Mouse (Mus musculus) midbrain, embryonic 13.5 days (tissue): ENCODE data around the gene Kbtbd8. TPM values are rescaled to one million over a fixed set of nuclear protein-coding genes. Genes with fewer than 3 reads are reported as not detected.
A peak's percentile ranks its signal among the peaks of the same experiment; 100 is the strongest.

Source experiments
- ATAC-seq: fragments of 200-750 bp; cut with Nextera tagmentation; 2 replicates; pipeline ENCODE4 v1.8.0; 2017; ENCODE audit warnings: mild to moderate bottlenecking, moderate TSS enrichment, moderate library complexity
- H3K27ac ChIP-seq: fragments of 300-500 bp; sonication (generic); 2 replicates; pipeline ENCODE4 v1.5.1; 2015; ENCODE audit warnings: inconsistent platforms, mild to moderate bottlenecking, moderate library complexity
- H3K27me3 ChIP-seq: fragments of 300-500 bp; sonication (generic); 2 replicates; pipeline ENCODE4 v1.6.1; 2015; ENCODE audit warnings: mild to moderate bottlenecking, inconsistent platforms
- H3K36me3 ChIP-seq: fragments of 300-500 bp; sonication (generic); 2 replicates; pipeline ENCODE4 v1.6.1; 2015; ENCODE audit warnings: mild to moderate bottlenecking, inconsistent platforms
- H3K4me1 ChIP-seq: fragments of 300-500 bp; sonication (generic); replicated peaks from 2 replicates; pipeline ENCODE4 v1.6.1; 2015; ENCODE audit warnings: inconsistent platforms
- H3K4me2 ChIP-seq: fragments of 300-500 bp; sonication (generic); replicated peaks from 2 replicates; pipeline ENCODE4 v1.6.1; 2015; ENCODE audit warnings: moderate library complexity, mild to moderate bottlenecking, inconsistent platforms
- H3K4me3 ChIP-seq: fragments of 300-500 bp; sonication (generic); replicated peaks from 2 replicates; pipeline ENCODE4 v1.5.1; 2015; ENCODE audit warnings: mild to moderate bottlenecking, inconsistent platforms
- H3K9ac ChIP-seq: fragments of 300-500 bp; sonication (generic); replicated peaks from 2 replicates; pipeline ENCODE4 v1.6.1; 2015; ENCODE audit warnings: mild to moderate bottlenecking, inconsistent platforms
- H3K9me3 ChIP-seq: fragments of 300-500 bp; sonication (generic); 2 replicates; pipeline ENCODE4 v1.6.1; 2016; ENCODE audit warnings: mild to moderate bottlenecking, inconsistent platforms
- WGBS: fragments of 180-500 bp; shearing (Covaris S2); methylation state at CpG from one replicate; pipeline ENCODE4 v1.1.7; 2015; 5-methylcytosine and 5-hydroxymethylcytosine counted together
- polyA plus RNA-seq: library from polyadenylated mRNA; unstranded; fragments of >200 nt; fragmentation: Nextera tagmentation; extraction: Ambion mirVana; gene quantifications from 2 replicates; pipeline ENCODE4 v1.2.1, GENCODE M21; 2015

Kbtbd8 gene
- polyA plus RNA-seq: 4.9 TPM in 2 replicates

DNA sequence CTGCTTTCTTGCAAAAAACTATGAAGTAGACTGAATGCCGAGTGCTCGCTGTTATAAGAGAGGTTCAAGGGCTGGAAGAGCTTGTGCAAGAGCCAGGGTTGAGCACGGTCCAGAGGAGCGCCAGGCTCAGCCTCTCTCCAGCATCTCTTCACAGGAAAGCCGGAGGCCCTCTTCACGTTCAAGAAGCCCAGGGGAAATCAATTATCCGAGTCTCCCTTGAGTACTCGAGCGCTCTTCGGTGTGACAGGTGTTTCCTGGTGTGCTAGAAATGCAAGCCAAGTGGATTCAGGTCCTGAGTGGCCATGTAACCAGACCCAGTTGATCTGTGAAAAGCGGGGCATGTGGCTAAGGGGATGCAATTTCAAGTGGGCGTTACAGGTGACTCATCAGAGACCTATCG lies at the start of gene Kbtbd8:
TSS of gene Kbtbd8 (plus strand) at position 295 of the 400 bp plus-strand sequence.
- H3K27ac ChIP-seq: peak within 1 kb of the TSS; percentile 92
- H3K4me1 ChIP-seq: peaks cover 15% of the 10 kb centered on the region; the same call in 1 of the 2 replicates
- H3K4me2 ChIP-seq: peak within 1 kb of the TSS; percentile 78
- H3K4me3 ChIP-seq: peak within 1 kb of the TSS; percentile 83
- H3K9me3 ChIP-seq: no peaks in the 10 kb centered on the region
- peak; percentile 31; the same call in 1 of the 2 replicates for ATAC-seq
- H3K36me3 ChIP-seq: peaks cover 4% of the 10 kb centered on the region; the same call in 1 of the 2 replicates
- peak within 1 kb of the TSS; percentile 91 for H3K9ac ChIP-seq
- WGBS: 27% methylated on average over 13 of the region's 13 CpGs
- H3K27me3 ChIP-seq: peaks cover 10% of the 10 kb centered on the region; the same call in 1 of the 2 replicates

DNA sequence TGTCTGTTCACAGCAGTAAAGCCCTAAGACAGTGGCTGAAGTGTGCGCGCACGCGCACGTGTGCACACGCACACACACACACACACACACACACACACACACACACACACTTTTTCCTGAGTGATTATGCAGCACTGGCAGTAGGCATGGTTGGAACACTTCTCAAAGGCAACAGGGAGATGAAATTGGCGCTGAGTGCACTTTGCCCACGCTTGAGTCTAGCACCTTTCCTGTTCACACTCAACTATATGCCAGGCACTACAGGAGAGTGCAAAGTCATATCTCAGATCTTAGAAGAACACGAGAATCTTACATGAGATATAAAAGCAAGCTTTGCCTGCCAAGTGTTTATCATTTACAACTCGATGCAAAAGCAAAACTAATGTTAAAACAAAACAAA lies 47.3 kb upstream of the Kbtbd8 start:
- 94% methylated on average over 10 of the region's 10 CpGs for WGBS
- Histone ChIP-seq H3K36me3 (no peaks in the 10 kb centered on the region), H3K4me2 (no peak overlapping the region), H3K9ac (no peak overlapping the region), H3K4me3 (no peak overlapping the region), H3K4me1 (no peaks in the 10 kb centered on the region), H3K9me3 (0 out of 2 replicates have a peak, but pooled peaks cover 7% of the 10 kb centered on the region), H3K27ac (no peak overlapping the region), H3K27me3 (no peaks in the 10 kb centered on the region)
- no peak for ATAC-seq

GRCm38 (mm10) chr6:95085276-95085675 lies 31.8 kb upstream of the Kbtbd8 start:
- ATAC-seq: no peak
- 0 out of 2 replicates have a peak, but pooled peaks cover 1% of the 10 kb centered on the region for H3K27me3 ChIP-seq
- H3K9me3 ChIP-seq: no peaks in the 10 kb centered on the region
- H3K36me3 ChIP-seq: no peaks in the 10 kb centered on the region
- H3K4me2 ChIP-seq: no peak overlapping the region
- no peak overlapping the region for H3K4me3 ChIP-seq
- H3K4me1 ChIP-seq: 0 out of 2 replicates have a peak, but pooled peaks cover 3% of the 10 kb centered on the region
- H3K27ac ChIP-seq: no peak overlapping the region
- WGBS: 66% methylated on average over 1 of the region's 1 CpGs
- no peak overlapping the region for H3K9ac ChIP-seq

- 74% methylated on average over 6 of the region's 6 CpGs for WGBS
- no peak overlapping the region for H3K4me3 ChIP-seq
- no peaks in the 10 kb centered on the region for H3K9me3 ChIP-seq
- 0 out of 2 replicates have a peak, but pooled peaks cover 3% of the 10 kb centered on the region for H3K27me3 ChIP-seq
- H3K9ac ChIP-seq: no peak overlapping the region
- no peak for ATAC-seq
- no peak overlapping the region for H3K4me2 ChIP-seq
- 0 out of 2 replicates have a peak, but pooled peaks cover 3% of the 10 kb centered on the region for H3K4me1 ChIP-seq
- H3K27ac ChIP-seq: no peak overlapping the region
- H3K36me3 ChIP-seq: no peaks in the 10 kb centered on the region
These were observed 29.7 kb upstream of the Kbtbd8 start for GRCm38 (mm10) chr6:95087154-95087846.

- ATAC-seq: no peak
- Histone ChIP-seq H3K27me3 (0 out of 2 replicates have a peak, but pooled peaks cover 3% of the 10 kb centered on the region), H3K36me3 (no peaks in the 10 kb centered on the region), H3K4me1 (0 out of 2 replicates have a peak, but pooled peaks cover 3% of the 10 kb centered on the region), H3K27ac (no peak overlapping the region), H3K9ac (no peak overlapping the region), H3K4me3 (no peak overlapping the region), H3K9me3 (no peaks in the 10 kb centered on the region), H3K4me2 (no peak overlapping the region)
- WGBS: 43% methylated on average over 4 of the region's 4 CpGs
These were observed 29.0 kb upstream of the Kbtbd8 start for GRCm38 (mm10) chr6:95088075-95088474.

DNA sequence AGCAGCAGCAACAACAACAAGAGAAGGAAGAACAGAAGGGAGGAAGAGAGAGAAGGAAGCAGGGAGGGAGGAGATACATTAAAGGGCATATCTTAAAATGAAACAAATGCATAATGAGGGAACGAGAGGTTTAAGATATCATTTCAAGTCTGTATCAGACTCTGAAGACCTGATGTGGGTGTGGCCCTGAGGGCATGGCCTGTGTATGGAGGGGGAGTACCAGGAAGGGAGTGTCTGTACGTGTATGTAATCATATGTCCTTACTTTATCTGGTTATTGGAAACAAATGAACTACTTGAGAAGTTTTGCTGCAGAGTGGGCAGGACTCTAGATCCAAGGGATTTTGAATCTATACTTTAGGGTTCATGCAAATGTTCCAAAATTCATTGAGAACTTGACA lies 22.3 kb upstream of the Kbtbd8 start:
- H3K27me3 ChIP-seq: 0 out of 2 replicates have a peak, but pooled peaks cover 7% of the 10 kb centered on the region
- WGBS: 79% methylated on average over 2 of the region's 2 CpGs
- H3K27ac ChIP-seq: no peak overlapping the region
- H3K9me3 ChIP-seq: no peaks in the 10 kb centered on the region
- no peak for ATAC-seq
- H3K9ac ChIP-seq: no peak overlapping the region
- no peak overlapping the region for H3K4me2 ChIP-seq
- H3K36me3 ChIP-seq: no peaks in the 10 kb centered on the region
- H3K4me3 ChIP-seq: no peak overlapping the region
- no peaks in the 10 kb centered on the region for H3K4me1 ChIP-seq

DNA sequence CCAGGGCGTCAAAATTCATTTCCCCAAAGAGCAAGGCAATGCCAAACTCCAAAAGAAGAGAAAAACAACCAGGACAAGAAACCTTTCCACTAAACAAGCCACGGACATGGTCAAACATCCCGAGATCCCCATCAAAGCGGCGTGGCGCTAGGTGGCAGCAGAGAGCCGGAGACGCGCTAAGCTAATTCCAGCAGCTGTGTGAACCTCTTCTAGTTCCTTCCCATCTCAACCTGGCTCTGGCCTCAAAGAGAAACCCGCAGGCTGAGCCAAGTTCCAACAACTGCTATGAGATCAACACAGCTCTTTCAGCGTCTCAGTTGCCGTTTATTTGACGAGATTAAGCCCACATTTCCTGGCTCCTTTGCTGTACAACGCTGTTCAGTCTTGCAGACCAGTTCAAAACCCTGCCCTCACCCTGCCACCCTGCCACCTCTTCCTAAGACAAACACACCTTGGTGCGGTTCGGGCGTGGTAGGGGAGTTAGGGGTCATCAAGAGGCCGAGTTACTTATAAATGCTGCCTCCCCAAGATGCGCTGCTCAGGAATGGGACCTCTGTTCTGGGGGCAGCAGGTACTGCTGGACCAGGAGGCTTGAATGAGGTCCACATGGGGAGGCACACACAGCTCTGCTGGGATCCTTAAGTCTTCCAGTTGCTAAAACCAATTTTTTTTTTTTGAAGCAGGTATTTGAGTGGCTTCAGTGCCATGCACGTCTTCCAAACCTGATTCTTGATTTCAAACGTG lies 18.5 kb upstream of the Kbtbd8 start:
- Histone ChIP-seq H3K9ac (no peak overlapping the region), H3K4me3 (no peak overlapping the region), H3K4me1 (peaks cover under 1% of the 10 kb centered on the region; the same call in 1 of the 2 replicates), H3K27ac (no peak overlapping the region), H3K9me3 (no peaks in the 10 kb centered on the region), H3K36me3 (no peaks in the 10 kb centered on the region), H3K4me2 (no peak overlapping the region), H3K27me3 (0 out of 2 replicates have a peak, but pooled peaks cover 4% of the 10 kb centered on the region)
- ATAC-seq: peak; percentile 68
- WGBS: 27% methylated on average over 21 of the region's 21 CpGs

DNA sequence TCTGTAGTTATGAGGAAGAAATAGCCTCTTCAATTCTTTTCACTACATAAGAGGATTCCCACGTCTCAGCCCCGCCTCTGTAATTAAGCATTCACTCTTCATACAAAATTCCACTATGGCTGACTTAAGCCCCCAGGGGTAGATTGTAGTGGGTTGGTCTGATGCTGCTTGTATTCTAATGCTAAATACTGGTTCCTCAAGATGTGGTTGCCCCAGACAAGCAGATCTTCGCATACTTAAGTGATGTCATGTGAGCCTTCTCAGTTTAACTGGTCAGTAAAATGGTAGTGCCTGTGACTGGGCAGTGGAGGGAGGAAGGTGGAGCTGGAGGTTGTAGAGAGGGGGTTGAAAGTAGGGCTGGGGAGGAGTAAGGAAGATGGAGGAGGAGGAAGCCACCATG lies 13.3 kb upstream of the Kbtbd8 start:
- no peak for ATAC-seq
- no peaks in the 10 kb centered on the region for H3K36me3 ChIP-seq
- H3K9me3 ChIP-seq: no peaks in the 10 kb centered on the region
- H3K27me3 ChIP-seq: no peaks in the 10 kb centered on the region
- H3K27ac ChIP-seq: no peak overlapping the region
- 31% methylated on average over 3 of the region's 3 CpGs for WGBS
- no peak overlapping the region for H3K4me3 ChIP-seq
- no peak overlapping the region for H3K4me2 ChIP-seq
- peaks cover 4% of the 10 kb centered on the region; the same call in 1 of the 2 replicates for H3K4me1 ChIP-seq
- no peak overlapping the region for H3K9ac ChIP-seq

DNA sequence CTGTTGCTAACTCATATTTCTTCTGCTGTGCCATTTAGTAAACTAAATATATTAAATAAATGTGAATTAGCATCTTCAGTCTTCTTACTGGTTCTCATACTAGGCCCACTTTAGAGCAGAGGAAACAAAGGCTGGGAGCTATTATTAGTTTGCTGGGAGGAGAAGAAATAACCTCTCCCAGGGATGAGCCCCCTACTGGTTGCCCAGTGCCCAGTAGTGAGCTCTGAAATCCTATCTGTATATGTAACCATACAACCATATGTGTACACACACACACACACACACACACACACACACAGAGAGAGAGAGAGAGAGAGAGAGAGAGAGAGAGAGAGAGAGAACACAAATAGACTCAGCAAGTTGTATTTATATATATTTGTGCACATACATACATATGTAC lies 8.6 kb upstream of the Kbtbd8 start:
- Histone ChIP-seq H3K9me3 (no peaks in the 10 kb centered on the region), H3K4me3 (no peak overlapping the region)
- ATAC-seq: no peak

GRCm38 (mm10) chr6:95109691-95110450 lies 7.2 kb upstream of the Kbtbd8 start:
- 0 out of 2 replicates have a peak, but pooled peaks cover 5% of the 10 kb centered on the region for H3K27me3 ChIP-seq
- 87% methylated on average over 6 of the region's 6 CpGs for WGBS
- H3K9me3 ChIP-seq: no peaks in the 10 kb centered on the region
- no peak overlapping the region for H3K27ac ChIP-seq
- ATAC-seq: no peak
- H3K4me1 ChIP-seq: no peaks in the 10 kb centered on the region
- H3K9ac ChIP-seq: no peak overlapping the region
- no peak overlapping the region for H3K4me3 ChIP-seq
- no peak overlapping the region for H3K4me2 ChIP-seq
- H3K36me3 ChIP-seq: no peaks in the 10 kb centered on the region

More for the DNA sequence above, 8.6 kb upstream of the Kbtbd8 start:
- no peaks in the 10 kb centered on the region for H3K36me3 ChIP-seq
- peaks cover 4% of the 10 kb centered on the region; the same call in 1 of the 2 replicates for H3K4me1 ChIP-seq
- no peak overlapping the region for H3K9ac ChIP-seq
- H3K27ac ChIP-seq: no peak overlapping the region
- no peak overlapping the region for H3K4me2 ChIP-seq
- H3K27me3 ChIP-seq: 0 out of 2 replicates have a peak, but pooled peaks cover 5% of the 10 kb centered on the region

DNA sequence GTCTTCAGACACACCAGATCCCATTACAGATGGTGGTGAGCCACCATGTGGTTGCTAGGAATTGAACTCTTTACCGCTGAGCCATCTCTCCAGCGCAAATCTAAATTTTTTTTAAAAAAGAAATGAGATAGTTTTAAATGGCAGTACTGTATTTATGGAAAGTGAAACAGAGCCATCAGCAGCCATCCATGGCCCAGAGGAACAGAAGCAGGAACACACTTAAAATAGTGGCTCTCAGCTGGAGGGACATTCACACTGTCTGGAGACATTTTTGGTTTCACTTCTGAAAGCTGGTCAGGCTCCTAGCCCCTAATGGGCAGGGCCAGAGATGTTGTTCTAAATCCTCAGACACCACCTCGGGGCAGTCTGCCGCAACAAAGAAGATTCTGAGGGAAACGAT lies 5.0 kb upstream of the Kbtbd8 start:
- 74% methylated on average over 5 of the region's 5 CpGs for WGBS
- no peak overlapping the region for H3K9ac ChIP-seq
- no peaks in the 10 kb centered on the region for H3K36me3 ChIP-seq
- ATAC-seq: no peak
- no peaks in the 10 kb centered on the region for H3K9me3 ChIP-seq
- no peak overlapping the region for H3K4me3 ChIP-seq
- no peak overlapping the region for H3K4me2 ChIP-seq
- no peak overlapping the region for H3K27ac ChIP-seq
- H3K4me1 ChIP-seq: peaks cover 2% of the 10 kb centered on the region; the same call in 1 of the 2 replicates
- peaks cover 12% of the 10 kb centered on the region; the same call in 1 of the 2 replicates for H3K27me3 ChIP-seq
